Mouse (Mus musculus): ENCODE measurements around the gene Ube2t.

Gene Ube2t

GRCm38 (mm10) chr1:134992046-134992645, 29.8 kb downstream of the Ube2t start:
- in situ Hi-C loops (cut with MboI; ENCODE audit: unreplicated experiment in 2 of 2), result loop anchor here (5.0 to 25.0 kb wide), 2 partner anchors 115 to 370 kb away; partner anchors contain the start of gene Lgr6 (in 2 of the 2)

GRCm38 (mm10) chr1:134994739-134995138, 32.4 kb downstream of the Ube2t start:
- in situ Hi-C loops (cut with MboI; ENCODE audit: unreplicated experiment in 2 of 2), result loop anchor here (5.0 to 25.0 kb wide), 2 partner anchors 113 to 368 kb away; partner anchors contain the start of gene Lgr6 (in 2 of the 2)

- in situ Hi-C loops (cut with MboI; ENCODE audit: unreplicated experiment in 2 of 2), result loop anchor here in 1 of 2 experiments (25.0 kb wide), 1 partner anchor 367 kb away; no protein-coding TSS in a partner anchor
These were observed 33.1 kb downstream of the Ube2t start for GRCm38 (mm10) chr1:134995437-134995836.

- in situ Hi-C loops (cut with MboI; ENCODE audit: unreplicated experiment in 2 of 2), result loop anchor here in 1 of 2 experiments (25.0 kb wide), 1 partner anchor 366 kb away; no protein-coding TSS in a partner anchor
These were observed 33.6 kb downstream of the Ube2t start for GRCm38 (mm10) chr1:134995954-134996353.

- in situ Hi-C loops (cut with MboI; ENCODE audit: unreplicated experiment in 2 of 2), result loop anchor here in 1 of 2 experiments (25.0 kb wide), 1 partner anchor 366 kb away; no protein-coding TSS in a partner anchor
These were observed 34.1 kb downstream of the Ube2t start for GRCm38 (mm10) chr1:134996471-134996870.

GRCm38 (mm10) chr1:134997568-134997967, 35.2 kb downstream of the Ube2t start:
- in situ Hi-C loops (cut with MboI; ENCODE audit: unreplicated experiment in 2 of 2), result loop anchor here in 1 of 2 experiments (25.0 kb wide), 1 partner anchor 365 kb away; no protein-coding TSS in a partner anchor

- in situ Hi-C loops (cut with MboI; ENCODE audit: unreplicated experiment in 2 of 2), result loop anchor here in 1 of 2 experiments (25.0 kb wide), 1 partner anchor 364 kb away; no protein-coding TSS in a partner anchor
These were observed 35.9 kb downstream of the Ube2t start for GRCm38 (mm10) chr1:134998231-134998630.

GRCm38 (mm10) chr1:135000527-135000926, 38.2 kb downstream of the Ube2t start:
- in situ Hi-C loops (cut with MboI; ENCODE audit: unreplicated experiment in 2 of 2), result no loop called here

GRCm38 (mm10) chr1:135003346-135003745, 41.0 kb downstream of the Ube2t start:
- in situ Hi-C loops (cut with MboI; ENCODE audit: unreplicated experiment in 2 of 2), result no loop called here

- in situ Hi-C loops (cut with MboI; ENCODE audit: unreplicated experiment in 2 of 2), result no loop called here
These were observed 43.3 kb downstream of the Ube2t start for GRCm38 (mm10) chr1:135005696-135006095.

GRCm38 (mm10) chr1:135009833-135010232, 47.5 kb downstream of the Ube2t start:
- in situ Hi-C loops (cut with MboI; ENCODE audit: unreplicated experiment in 2 of 2), result no loop called here

- in situ Hi-C loops (cut with MboI; ENCODE audit: unreplicated experiment in 2 of 2), result no loop called here
These were observed 49.5 kb downstream of the Ube2t start for GRCm38 (mm10) chr1:135011912-135012311.

- in situ Hi-C loops (cut with MboI; ENCODE audit: unreplicated experiment in 2 of 2), result no loop called here
These were observed 50.1 kb downstream of the Ube2t start for GRCm38 (mm10) chr1:135012472-135012871.

- in situ Hi-C loops (cut with MboI; ENCODE audit: unreplicated experiment in 2 of 2), result no loop called here
These were observed 52.6 kb downstream of the Ube2t start for GRCm38 (mm10) chr1:135014921-135015445.

GRCm38 (mm10) chr1:135016907-135017655, 54.7 kb downstream of the Ube2t start:
- in situ Hi-C loops (cut with MboI; ENCODE audit: unreplicated experiment in 2 of 2), result no loop called here

- in situ Hi-C loops (cut with MboI; ENCODE audit: unreplicated experiment in 2 of 2), result no loop called here
These were observed 55.3 kb downstream of the Ube2t start for GRCm38 (mm10) chr1:135017656-135018015.

- in situ Hi-C loops (cut with MboI; ENCODE audit: unreplicated experiment in 2 of 2), result no loop called here
These were observed 56.9 kb downstream of the Ube2t start for GRCm38 (mm10) chr1:135019087-135019774.

GRCm38 (mm10) chr1:135019775-135020167, 57.4 kb downstream of the Ube2t start:
- in situ Hi-C loops (cut with MboI; ENCODE audit: unreplicated experiment in 2 of 2), result no loop called here

GRCm38 (mm10) chr1:135020281-135020940, 58.0 kb downstream of the Ube2t start:
- in situ Hi-C loops (cut with MboI; ENCODE audit: unreplicated experiment in 2 of 2), result no loop called here

GRCm38 (mm10) chr1:135020970-135021369, 58.6 kb downstream of the Ube2t start:
- in situ Hi-C loops (cut with MboI; ENCODE audit: unreplicated experiment in 2 of 2), result no loop called here

Data from v-Abl transformed pro-B cells (cell line).